Mouse (Mus musculus) intestine, embryonic 16.5 days (tissue): ENCODE measurements around the gene Crk. TPM values are rescaled to one million over a fixed set of nuclear protein-coding genes. Genes with fewer than 3 reads are reported as not detected.

Experiments
- ATAC-seq: fragments of 200-750 bp; cut with Nextera tagmentation; 2 replicates; pipeline ENCODE4 v1.8.0; 2017; ENCODE audit warnings: moderate TSS enrichment, moderate library complexity
- H3K27ac ChIP-seq: fragments of 300-500 bp; sonication (generic); 2 replicates; pipeline ENCODE4 v1.5.1; 2014; ENCODE audit warnings: mild to moderate bottlenecking, low read length
- H3K27me3 ChIP-seq: fragments of 300-500 bp; sonication (generic); replicated peaks from 2 replicates; pipeline ENCODE4 v1.6.1; 2014; ENCODE audit warnings: low read length, control low read depth, mixed read lengths; ENCODE audit not compliant: control insufficient read depth, insufficient read depth
- H3K36me3 ChIP-seq: fragments of 300-500 bp; sonication (generic); 2 replicates; pipeline ENCODE4 v1.6.1; 2014; ENCODE audit warnings: low read length, control low read depth; ENCODE audit not compliant: control insufficient read depth, insufficient read depth
- H3K4me1 ChIP-seq: fragments of 300-500 bp; sonication (generic); 2 replicates; pipeline ENCODE4 v1.6.1; 2014; ENCODE audit warnings: low read length, control low read depth, mixed read lengths; ENCODE audit not compliant: control insufficient read depth, insufficient read depth
- H3K4me2 ChIP-seq: fragments of 300-500 bp; sonication (generic); 2 replicates; pipeline ENCODE4 v1.6.1; 2014; ENCODE audit warnings: low read depth, low read length, control low read depth
- H3K4me3 ChIP-seq: fragments of 300-500 bp; sonication (generic); 2 replicates; pipeline ENCODE4 v1.5.1; 2014; ENCODE audit warnings: mild to moderate bottlenecking, low read length
- H3K9ac ChIP-seq: fragments of 300-500 bp; sonication (generic); 2 replicates; pipeline ENCODE4 v1.6.1; 2014; ENCODE audit warnings: low read depth, low read length
- H3K9me3 ChIP-seq: fragments of 300-500 bp; sonication (generic); 2 replicates; pipeline ENCODE4 v1.6.1; 2016; ENCODE audit warnings: low read length, control low read depth; ENCODE audit not compliant: control insufficient read depth
- WGBS: fragments of 180-500 bp; shearing (Covaris S2); extraction: QIAGEN DNeasy Blood & Tissue Kit; methylation state at CpG from one replicate; pipeline ENCODE4 v1.1.7; 2014; 5-methylcytosine and 5-hydroxymethylcytosine counted together
- polyA plus RNA-seq: library from polyadenylated mRNA; unstranded; fragments of >200 nt; fragmentation: Nextera tagmentation; extraction: Ambion mirVana; gene quantifications from 2 replicates; pipeline ENCODE4 v1.2.1, GENCODE M21; 2015

Gene Crk
- polyA plus RNA-seq, 1 experiment from 2014 or later, result 94.1 TPM

- H3K4me2 ChIP-seq, result no peak overlapping the region
- H3K36me3 ChIP-seq, result peaks cover 39% of the 10 kb centered on the region
- H3K27me3 ChIP-seq, result no peaks in the 10 kb centered on the region
- H3K4me1 ChIP-seq, result peaks cover 11% of the 10 kb centered on the region
- no peak for ATAC-seq
- H3K4me3 ChIP-seq, result no peak overlapping the region
- no peaks in the 10 kb centered on the region for H3K9me3 ChIP-seq
- WGBS, result 92% methylated on average over 21 of the region's 21 CpGs
- no peak overlapping the region for H3K9ac ChIP-seq
- no peak overlapping the region for H3K27ac ChIP-seq
Measured at GRCm38 (mm10) chr11:75660941-75661800, 17.9 kb upstream of the Crk start.

GRCm38 (mm10) chr11:75662131-75662530 is 16.9 kb upstream of the Crk start:
- Histone ChIP-seq H3K27ac (no peak overlapping the region), H3K4me3 (no peak overlapping the region), H3K36me3 (peaks cover 42% of the 10 kb centered on the region), H3K27me3 (no peaks in the 10 kb centered on the region), H3K9me3 (no peaks in the 10 kb centered on the region), H3K9ac (no peak overlapping the region), H3K4me2 (no peak overlapping the region), H3K4me1 (peaks cover 2% of the 10 kb centered on the region; the same call in 1 of the 2 replicates)
- 92% methylated on average over 7 of the region's 7 CpGs for WGBS
- no peak for ATAC-seq

DNA sequence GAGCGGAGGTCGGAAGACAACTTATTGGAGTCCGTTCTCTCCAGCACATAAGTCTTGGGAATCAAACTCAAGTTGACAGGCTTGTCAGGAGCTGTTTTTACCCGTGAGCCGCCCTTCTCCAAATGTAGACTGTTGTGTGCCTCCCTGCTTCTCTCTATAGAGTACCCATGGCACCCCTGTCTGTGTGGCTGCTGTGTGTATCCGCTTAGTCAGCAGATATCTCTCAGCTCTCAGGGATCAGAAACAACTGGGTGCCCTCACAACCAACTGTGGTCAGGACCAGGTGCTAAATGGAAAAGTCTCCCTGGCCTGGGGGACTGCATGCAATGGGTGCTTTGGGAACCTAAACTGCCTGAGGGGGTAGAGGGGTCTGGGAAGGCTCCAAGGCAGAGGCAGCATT is 12.8 kb upstream of the Crk start:
- no peak overlapping the region for H3K9ac ChIP-seq
- H3K27ac ChIP-seq, result no peak overlapping the region
- ATAC-seq, result no peak
- WGBS, result 98% methylated on average over 6 of the region's 6 CpGs
- no peak overlapping the region for H3K4me3 ChIP-seq
- H3K9me3 ChIP-seq, result no peaks in the 10 kb centered on the region
- peaks cover 45% of the 10 kb centered on the region for H3K36me3 ChIP-seq
- H3K4me2 ChIP-seq, result no peak overlapping the region
- no peaks in the 10 kb centered on the region for H3K27me3 ChIP-seq
- no peaks in the 10 kb centered on the region for H3K4me1 ChIP-seq

GRCm38 (mm10) chr11:75668621-75669020 is 10.4 kb upstream of the Crk start:
- Histone ChIP-seq H3K9ac (no peak overlapping the region), H3K4me2 (no peak overlapping the region), H3K36me3 (peaks cover 42% of the 10 kb centered on the region), H3K27ac (no peak overlapping the region), H3K4me1 (no peaks in the 10 kb centered on the region), H3K27me3 (no peaks in the 10 kb centered on the region), H3K9me3 (no peaks in the 10 kb centered on the region), H3K4me3 (no peak overlapping the region)
- 88% methylated on average over 3 of the region's 3 CpGs for WGBS
- no peak for ATAC-seq

GRCm38 (mm10) chr11:75669176-75669852 is 9.7 kb upstream of the Crk start:
- peaks cover 42% of the 10 kb centered on the region for H3K36me3 ChIP-seq
- 83% methylated on average over 11 of the region's 11 CpGs for WGBS
- ATAC-seq, result no peak

DNA sequence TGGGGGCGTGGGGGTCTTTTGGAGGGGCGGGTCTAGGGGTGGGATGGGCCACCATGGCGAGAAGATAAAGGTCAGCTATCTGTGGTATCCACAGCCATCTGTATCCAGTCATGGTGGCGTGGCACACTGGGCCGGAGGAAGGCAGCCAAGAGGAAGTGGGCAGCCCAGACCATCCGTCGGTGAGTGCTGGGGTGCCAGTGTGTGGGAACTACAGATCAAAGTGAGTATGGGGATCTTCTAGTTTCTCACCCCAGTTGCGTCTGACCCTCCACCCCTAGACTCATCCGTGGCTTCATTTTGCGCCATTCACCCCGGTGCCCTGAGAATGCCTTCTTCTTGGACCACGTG is 9.2 kb upstream of the Crk start:
- Histone ChIP-seq H3K9me3 (no peaks in the 10 kb centered on the region), H3K4me2 (no peak overlapping the region), H3K9ac (no peak overlapping the region), H3K27me3 (no peaks in the 10 kb centered on the region), H3K4me3 (no peak overlapping the region), H3K36me3 (peaks cover 42% of the 10 kb centered on the region), H3K4me1 (no peaks in the 10 kb centered on the region), H3K27ac (no peak overlapping the region)
- ATAC-seq, result no peak
- WGBS, result 92% methylated on average over 12 of the region's 12 CpGs

More at GRCm38 (mm10) chr11:75669176-75669852, 9.7 kb upstream of the Crk start:
- Histone ChIP-seq H3K4me1 (no peaks in the 10 kb centered on the region), H3K4me3 (no peak overlapping the region), H3K27ac (no peak overlapping the region), H3K4me2 (no peak overlapping the region), H3K9me3 (no peaks in the 10 kb centered on the region), H3K27me3 (no peaks in the 10 kb centered on the region), H3K9ac (no peak overlapping the region)

DNA sequence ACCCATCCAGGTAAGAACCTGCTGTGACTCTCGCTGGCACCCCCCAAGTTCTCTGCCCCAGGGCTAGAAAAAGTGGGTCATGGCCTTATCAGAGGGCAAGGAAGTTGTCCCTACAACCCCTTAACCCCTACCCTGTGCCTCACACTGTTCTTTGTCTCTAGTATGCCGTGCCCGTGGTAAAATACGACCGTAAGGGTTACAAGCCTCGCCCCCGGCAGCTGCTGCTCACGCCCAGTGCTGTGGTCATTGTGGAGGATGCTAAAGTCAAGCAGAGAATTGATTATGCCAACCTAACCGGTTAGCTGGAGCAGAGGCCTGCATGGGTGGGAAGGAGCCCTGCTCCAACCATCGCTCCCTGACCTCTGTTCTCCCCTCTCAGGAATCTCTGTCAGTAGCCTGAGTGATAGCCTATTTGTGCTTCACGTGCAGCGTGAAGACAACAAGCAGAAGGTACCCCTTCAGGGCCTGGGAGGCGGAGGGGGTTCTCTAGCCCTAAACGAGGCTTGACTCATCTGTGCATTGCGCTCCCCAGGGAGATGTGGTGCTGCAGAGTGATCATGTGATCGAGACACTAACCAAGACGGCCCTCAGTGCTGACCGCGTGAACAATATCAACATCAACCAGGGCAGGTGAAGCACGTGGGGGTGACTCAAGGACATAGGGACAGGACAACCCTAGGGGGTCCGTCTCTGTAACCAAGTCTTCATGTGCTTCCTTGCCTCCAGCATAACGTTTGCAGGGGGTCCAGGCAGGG is 7.5 kb upstream of the Crk start:
- H3K27ac ChIP-seq, result no peak overlapping the region

GRCm38 (mm10) chr11:75673411-75673810 is 5.6 kb upstream of the Crk start:
- H3K9ac ChIP-seq, result no peak overlapping the region
- no peak overlapping the region for H3K27ac ChIP-seq
- no peak overlapping the region for H3K4me3 ChIP-seq
- H3K9me3 ChIP-seq, result no peaks in the 10 kb centered on the region
- peaks cover 24% of the 10 kb centered on the region; the same call in 1 of the 2 replicates for H3K36me3 ChIP-seq
- 89% methylated on average over 5 of the region's 5 CpGs for WGBS
- no peak overlapping the region for H3K4me2 ChIP-seq
- ATAC-seq, result no peak
- no peaks in the 10 kb centered on the region; the same call in 1 of the 2 replicates for H3K4me1 ChIP-seq
- no peaks in the 10 kb centered on the region for H3K27me3 ChIP-seq

More for the DNA sequence above, 7.5 kb upstream of the Crk start:
- 80% methylated on average over 22 of the region's 22 CpGs for WGBS
- H3K4me2 ChIP-seq, result no peak overlapping the region
- H3K4me1 ChIP-seq, result no peaks in the 10 kb centered on the region
- peaks cover 29% of the 10 kb centered on the region for H3K36me3 ChIP-seq
- no peak for ATAC-seq
- no peaks in the 10 kb centered on the region for H3K27me3 ChIP-seq
- H3K9me3 ChIP-seq, result no peaks in the 10 kb centered on the region
- H3K4me3 ChIP-seq, result no peak overlapping the region
- no peak overlapping the region for H3K9ac ChIP-seq

DNA sequence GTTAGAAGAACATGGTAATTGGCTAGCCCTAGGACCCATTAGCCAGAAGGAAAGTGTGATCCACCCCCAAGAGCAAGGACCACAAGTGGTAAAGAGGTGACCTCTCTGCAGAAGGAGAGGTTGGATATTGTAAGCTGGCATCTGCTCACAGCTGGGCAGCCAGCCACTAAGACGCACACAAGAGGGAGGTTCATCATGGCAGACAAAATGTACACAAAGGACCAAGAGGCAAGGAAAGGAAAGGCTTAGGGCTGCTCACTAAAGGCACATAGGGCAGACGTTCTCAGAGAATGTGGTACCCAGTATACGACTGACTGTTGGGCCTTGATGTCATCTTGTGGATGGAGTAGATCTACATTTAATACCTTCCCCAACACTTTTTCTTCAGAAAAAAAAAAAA is 4.2 kb upstream of the Crk start:
- Histone ChIP-seq H3K27me3 (no peaks in the 10 kb centered on the region), H3K27ac (no peak overlapping the region), H3K4me2 (no peak overlapping the region), H3K4me3 (no peak overlapping the region), H3K9ac (no peak overlapping the region), H3K9me3 (no peaks in the 10 kb centered on the region), H3K4me1 (no peaks in the 10 kb centered on the region; the same call in 1 of the 2 replicates), H3K36me3 (peaks cover 18% of the 10 kb centered on the region; the same call in 1 of the 2 replicates)
- ATAC-seq, result no peak
- WGBS, result 86% methylated on average over 3 of the region's 3 CpGs
